Mouse (Mus musculus) 416B (cell line): ENCODE measurements at regions not wholly inside any gene's neighbourhood (a gene's known extent, or its start where the extent isn't known, plus 50 kb on each side); places are given as distances from the start of the nearest gene placed in this dataset.

Experiments used
- DNase-seq: peaks from one replicate; pipeline ENCODE4 v3.0.0; 2011; ENCODE audit warnings: low read depth

DNA sequence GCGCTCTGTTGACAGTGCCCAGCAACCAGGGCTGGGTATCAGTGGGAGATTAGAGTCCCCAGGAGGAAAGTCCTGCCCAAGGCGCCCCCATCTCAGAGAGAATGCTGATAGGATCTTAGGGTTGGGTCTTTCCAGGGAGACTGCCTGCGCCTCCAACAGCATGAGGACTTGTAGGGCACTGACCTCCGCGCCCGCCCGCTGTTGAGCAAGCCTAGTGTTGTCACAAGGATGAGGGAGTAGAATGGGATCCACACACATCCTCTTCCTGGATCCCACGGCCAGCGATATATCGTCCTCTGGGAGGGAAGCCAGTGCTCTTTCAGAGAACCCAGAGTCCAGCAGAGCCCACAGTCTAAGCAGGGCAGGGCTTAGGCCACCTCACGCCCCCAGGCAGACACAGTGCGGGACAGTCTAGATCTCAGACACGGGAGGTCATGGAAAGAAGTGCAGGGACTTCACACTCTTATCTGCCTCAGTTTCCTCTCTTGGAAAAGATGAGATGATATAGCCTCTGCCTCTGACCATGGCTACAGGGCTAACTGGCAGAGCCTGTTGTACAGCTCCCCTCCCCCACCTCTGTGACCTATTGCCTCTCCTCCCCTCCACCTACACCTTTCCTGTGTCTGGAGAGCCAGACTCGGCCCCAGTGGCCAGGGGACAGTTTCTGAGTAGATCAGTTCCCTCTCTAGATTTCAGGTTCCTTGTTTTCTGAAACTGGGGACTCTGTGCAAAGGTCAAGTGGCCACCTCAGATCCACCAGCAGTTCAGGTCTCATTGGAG is 52.0 kb upstream of the Dusp5 start:
- DNase-seq = no peak

GRCm38 (mm10) chr19:53469256-53469655 is 59.7 kb upstream of the Dusp5 start:
- DNase-seq = no peak

- peak; percentile 97 for DNase-seq
Observed at GRCm38 (mm10) chr19:53464681-53465080, 64.2 kb upstream of the Dusp5 start.

- peak; percentile 62 for DNase-seq
Observed at GRCm38 (mm10) chr19:53464135-53464534, 64.8 kb upstream of the Dusp5 start.

GRCm38 (mm10) chr19:53461025-53462015 is 67.6 kb upstream of the Dusp5 start:
- DNase-seq = peak; percentile 86

DNA sequence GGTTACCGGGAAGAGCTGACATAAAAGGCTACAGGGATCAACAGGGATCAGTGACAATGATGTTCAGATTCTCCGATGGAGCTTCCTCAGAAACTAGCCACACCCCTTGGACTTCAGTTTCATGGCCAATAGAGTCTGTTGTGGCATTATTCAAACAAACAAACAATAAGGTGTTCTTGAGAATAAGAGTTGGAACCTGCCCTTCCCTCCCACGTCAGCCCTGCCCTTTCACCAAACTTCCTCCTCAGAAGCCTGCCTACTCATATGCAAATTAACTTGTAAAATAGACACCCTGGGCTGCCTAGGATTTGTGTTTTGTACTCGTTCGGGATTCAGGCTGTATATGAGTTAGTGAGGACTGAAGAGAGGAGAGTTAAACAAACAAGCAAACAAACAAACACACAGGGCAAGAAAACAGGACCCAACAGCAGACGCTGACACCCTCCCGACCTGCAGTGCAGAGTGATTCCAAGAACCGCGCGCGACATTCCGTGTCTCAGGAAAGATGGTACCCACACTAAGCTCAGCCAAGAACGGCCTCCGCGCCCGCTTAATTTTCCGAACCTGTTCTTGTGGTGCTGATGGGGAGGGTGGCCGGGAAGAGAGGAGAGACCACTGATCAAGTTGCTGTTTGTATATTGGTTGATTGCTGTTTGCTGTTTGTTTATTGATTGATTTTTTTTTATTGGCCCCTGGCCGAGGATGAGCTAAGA is 68.4 kb upstream of the Dusp5 start:
- DNase-seq = no peak

- DNase-seq = no peak
Observed at GRCm38 (mm10) chr19:53459407-53459788, 69.0 kb upstream of the Smndc1 start.

DNA sequence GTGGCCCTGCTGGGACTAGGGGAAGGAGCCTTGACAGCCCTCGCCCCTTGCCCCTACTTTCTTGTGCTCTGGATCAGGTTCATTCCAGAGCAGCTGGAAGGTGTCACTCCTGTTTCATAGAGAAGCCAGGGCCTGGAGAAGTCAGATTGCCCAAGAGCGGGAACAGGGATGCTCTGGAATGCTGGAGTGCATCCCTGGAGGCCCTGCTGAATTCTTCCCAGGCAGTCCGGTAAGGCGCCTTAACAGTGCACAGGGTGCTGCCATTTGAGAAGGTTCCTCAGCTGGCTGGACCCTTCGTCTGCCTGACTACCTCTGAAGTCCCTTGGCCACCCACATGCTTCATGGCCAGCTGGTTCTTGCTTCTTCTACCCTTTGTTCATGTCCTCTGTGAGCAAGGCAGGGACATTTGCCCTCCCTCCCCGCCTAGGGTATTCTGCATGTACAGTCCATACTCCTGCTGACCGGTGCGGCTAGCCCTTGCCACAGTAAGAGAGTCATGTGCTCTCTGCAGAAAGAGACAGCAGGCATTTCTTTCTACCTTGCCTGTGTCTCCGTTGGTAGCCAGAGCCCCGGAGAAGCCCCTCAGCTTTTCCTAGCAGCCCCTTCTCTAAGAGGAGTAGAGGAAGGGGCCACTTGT is 68.5 kb upstream of the Smndc1 start:
- no peak for DNase-seq

GRCm38 (mm10) chr19:53456681-53457080 is 66.3 kb upstream of the Smndc1 start:
- DNase-seq = no peak

- peak; percentile 51 for DNase-seq
Observed at GRCm38 (mm10) chr19:53454571-53454970, 64.2 kb upstream of the Smndc1 start.

DNA sequence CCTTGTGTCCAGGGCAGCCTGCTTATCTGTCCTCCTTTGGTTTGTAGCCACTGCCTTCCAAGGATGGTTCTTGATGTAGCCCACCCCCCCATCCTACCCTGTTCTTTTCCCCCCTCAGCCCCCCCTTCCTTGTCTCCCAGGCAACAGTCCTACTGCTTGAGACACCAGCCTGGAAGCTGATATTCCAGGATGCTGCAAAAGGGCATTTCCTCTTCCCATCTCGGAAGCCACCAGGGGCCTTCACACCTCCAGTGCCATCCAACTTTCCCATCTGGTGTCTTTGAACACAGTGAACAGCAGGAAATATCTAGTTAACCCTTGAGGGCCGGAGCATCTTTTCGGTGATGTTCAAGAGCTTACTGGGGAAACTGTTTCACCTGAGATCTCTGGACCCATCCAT is 63.7 kb upstream of the Smndc1 start:
- no peak for DNase-seq

- DNase-seq = no peak
Observed at GRCm38 (mm10) chr19:53453317-53453947, 63.1 kb upstream of the Smndc1 start.

DNA sequence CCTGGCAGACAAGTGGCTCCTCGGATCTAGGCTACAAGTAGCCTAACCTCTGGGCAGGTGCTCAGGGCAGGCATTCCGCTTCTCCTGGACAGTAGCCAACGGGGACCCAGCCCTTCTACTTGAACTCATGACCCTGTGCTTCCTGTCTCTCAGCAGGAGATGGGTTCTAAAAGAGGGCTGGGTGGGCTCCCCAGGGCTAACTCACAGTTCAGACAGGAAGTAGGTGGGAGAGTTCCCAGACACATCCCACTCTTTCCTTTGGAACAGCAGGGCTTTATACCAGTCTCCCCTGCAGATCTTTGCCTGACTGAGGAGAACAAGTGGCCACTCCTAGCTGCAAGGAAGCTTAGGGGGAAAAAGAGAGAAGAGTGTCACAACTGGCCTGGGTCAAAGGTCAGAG is 62.0 kb upstream of the Smndc1 start:
- no peak for DNase-seq

- no peak for DNase-seq
Observed at GRCm38 (mm10) chr19:53451388-53451922, 61.1 kb upstream of the Smndc1 start.

GRCm38 (mm10) chr19:53450624-53451387 is 60.4 kb upstream of the Smndc1 start:
- no peak for DNase-seq

GRCm38 (mm10) chr19:53449137-53449783 is 58.9 kb upstream of the Smndc1 start:
- DNase-seq = peak; percentile 49

DNA sequence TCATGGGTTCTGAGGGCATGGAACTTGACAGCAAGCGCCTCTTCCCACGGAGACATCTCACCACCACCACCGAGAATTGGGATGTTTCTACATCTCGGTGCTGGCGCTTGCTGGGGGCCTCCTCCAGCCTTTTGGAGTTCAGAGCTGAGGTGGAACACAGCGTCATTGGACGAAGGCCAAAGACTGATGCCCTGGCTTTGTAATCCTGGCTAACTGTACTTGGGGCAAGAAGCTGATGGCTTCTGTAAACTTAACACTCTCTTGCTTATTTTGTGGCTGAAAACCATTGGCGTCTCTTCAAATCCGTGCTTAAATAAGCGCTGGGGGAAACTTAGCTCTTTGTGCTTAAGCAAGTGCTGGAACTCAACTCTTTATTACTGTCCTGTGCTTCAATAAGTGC is 57.8 kb upstream of the Smndc1 start:
- DNase-seq = no peak

DNA sequence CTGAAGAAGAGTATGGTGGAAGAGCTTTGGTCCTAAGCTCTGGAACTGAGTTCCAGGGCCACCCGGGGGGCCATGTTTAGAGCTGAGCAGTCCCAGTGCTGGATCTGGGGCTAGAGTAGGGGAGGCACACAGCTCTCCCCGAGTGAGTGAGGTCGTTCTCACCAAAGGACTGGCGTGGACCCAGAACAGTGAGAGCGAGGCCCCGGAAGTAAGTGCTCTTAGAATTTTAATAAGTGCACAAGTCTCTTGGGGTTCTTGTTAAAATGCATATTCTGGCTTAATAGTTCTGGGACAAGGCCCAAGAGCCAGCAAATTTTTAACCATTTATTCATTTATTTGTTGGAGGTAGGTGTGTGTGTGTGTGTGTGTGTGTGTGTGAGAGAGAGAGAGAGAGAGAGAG is 57.4 kb upstream of the Smndc1 start:
- no peak for DNase-seq

GRCm38 (mm10) chr19:53446216-53446615 is 55.8 kb upstream of the Smndc1 start:
- no peak for DNase-seq

GRCm38 (mm10) chr19:53444646-53445045 is 54.3 kb upstream of the Smndc1 start:
- DNase-seq = no peak
